Mouse (Mus musculus): ENCODE data around the gene Serpinb9. TPM values are rescaled to one million over a fixed set of nuclear protein-coding genes. Genes with fewer than 3 reads are reported as not detected.

The Serpinb9 gene
- polyA plus RNA-seq (2015; fragmentation: Illumina TruSeq; extraction: RNeasy Lipid Tissue Mini Kit (QIAGEN cat#74804); ENCODE audit: insufficient read depth, low replicate concordance) = 68.0 TPM

GRCm38 (mm10) chr13:33002950-33003349, at the start of gene Serpinb9:
Gene Serpinb9 (plus strand): TSS chr13:33003250.

GRCm38 (mm10) chr13:32964989-32965811, 37.9 kb upstream of the Serpinb9 start, which contains the start of gene Serpinb6b:
Gene Serpinb6b (plus strand): TSS chr13:32965209.

GRCm38 (mm10) chr13:33027244-33027643, 24.2 kb downstream of the Serpinb9 start, which contains the start of gene Serpinb9b:
Gene Serpinb9b (plus strand): TSS chr13:33027416.

Other genes starting within 250 kb of the Serpinb9 start
- not detected for gene Mylk4, start 219.3 kb upstream of the Serpinb9 start, polyA plus RNA-seq (2015; fragmentation: Illumina TruSeq; extraction: RNeasy Lipid Tissue Mini Kit (QIAGEN cat#74804); ENCODE audit: insufficient read depth, low replicate concordance)
- gene Wrnip1, start 201.2 kb upstream of the Serpinb9 start, polyA plus RNA-seq (2015; fragmentation: Illumina TruSeq; extraction: RNeasy Lipid Tissue Mini Kit (QIAGEN cat#74804); ENCODE audit: insufficient read depth, low replicate concordance) = 29.8 TPM
- not detected for gene D930007J09Rik, start 200.4 kb upstream of the Serpinb9 start, polyA plus RNA-seq (2015; fragmentation: Illumina TruSeq; extraction: RNeasy Lipid Tissue Mini Kit (QIAGEN cat#74804); ENCODE audit: insufficient read depth, low replicate concordance)
- 252 TPM for gene Serpinb1a, start 152.1 kb upstream of the Serpinb9 start, polyA plus RNA-seq (2015; fragmentation: Illumina TruSeq; extraction: RNeasy Lipid Tissue Mini Kit (QIAGEN cat#74804); ENCODE audit: insufficient read depth, low replicate concordance)
- not detected for gene Serpinb1c, start 105.0 kb upstream of the Serpinb9 start, polyA plus RNA-seq (2015; fragmentation: Illumina TruSeq; extraction: RNeasy Lipid Tissue Mini Kit (QIAGEN cat#74804); ENCODE audit: insufficient read depth, low replicate concordance)
- gene Serpinb6b, start 38.0 kb upstream of the Serpinb9 start, polyA plus RNA-seq (2015; fragmentation: Illumina TruSeq; extraction: RNeasy Lipid Tissue Mini Kit (QIAGEN cat#74804); ENCODE audit: insufficient read depth, low replicate concordance) = 116 TPM
- gene Serpinb9b, start 24.2 kb downstream of the Serpinb9 start, polyA plus RNA-seq (2015; fragmentation: Illumina TruSeq; extraction: RNeasy Lipid Tissue Mini Kit (QIAGEN cat#74804); ENCODE audit: insufficient read depth, low replicate concordance) = 1.2 TPM
- gene Serpinb1b, start 75.3 kb downstream of the Serpinb9 start, polyA plus RNA-seq (2015; fragmentation: Illumina TruSeq; extraction: RNeasy Lipid Tissue Mini Kit (QIAGEN cat#74804); ENCODE audit: insufficient read depth, low replicate concordance) = 0.54 TPM
- gene Serpinb9c, start 156.5 kb downstream of the Serpinb9 start, polyA plus RNA-seq (2015; fragmentation: Illumina TruSeq; extraction: RNeasy Lipid Tissue Mini Kit (QIAGEN cat#74804); ENCODE audit: insufficient read depth, low replicate concordance) = not detected
- gene Serpinb9d, start 189.7 kb downstream of the Serpinb9 start, polyA plus RNA-seq (2015; fragmentation: Illumina TruSeq; extraction: RNeasy Lipid Tissue Mini Kit (QIAGEN cat#74804); ENCODE audit: insufficient read depth, low replicate concordance) = not detected
- gene Serpinb9e, start 246.4 kb downstream of the Serpinb9 start, polyA plus RNA-seq (2015; fragmentation: Illumina TruSeq; extraction: RNeasy Lipid Tissue Mini Kit (QIAGEN cat#74804); ENCODE audit: insufficient read depth, low replicate concordance) = not detected

Data from spleen, adult 10 weeks (tissue).